Mouse (Mus musculus) cerebellum, adult 2 months (tissue): Measurements from ENCODE around the gene Fam241b.

Experiments used
- CTCF ChIP-seq: fragments of 200-500 bp; IDR thresholded peaks from 2 replicates; pipeline ENCODE4 v1.5.1; 2011; ENCODE audit warnings: low read depth, mild to moderate bottlenecking, control low read depth, low read length, moderate library complexity, borderline replicate concordance; ENCODE audit not compliant: insufficient read depth
- POLR2A ChIP-seq: fragments of 200-500 bp; IDR thresholded peaks from 2 replicates; pipeline ENCODE4 v1.6.1; 2011; ENCODE audit warnings: low read length, control low read depth, borderline replicate concordance; ENCODE audit not compliant: insufficient read depth

DNA sequence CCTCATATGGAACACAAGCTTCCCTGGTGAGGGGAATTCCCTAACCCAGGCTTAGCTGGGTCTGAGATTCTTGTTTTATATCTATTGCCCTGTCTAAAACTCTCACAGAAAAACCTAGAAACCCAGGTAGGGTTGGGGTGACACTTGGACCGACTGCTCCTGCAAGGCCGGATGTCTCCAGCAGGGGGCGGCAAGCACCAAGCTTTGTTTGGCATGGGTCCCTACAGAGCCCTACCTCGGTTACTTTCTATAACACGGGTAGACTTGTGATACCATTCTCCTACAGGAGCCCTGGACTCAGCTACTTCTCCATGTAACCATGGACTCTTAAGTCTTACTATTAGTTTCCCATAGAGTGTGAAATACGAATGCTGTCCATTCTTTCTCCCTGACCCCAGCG, 43.2 kb upstream of the Fam241b start:
- peak; percentile 96 for TF ChIP-seq CTCF
- TF ChIP-seq POLR2A: no peak
